Mouse (Mus musculus): ENCODE results near the gene Emc3. TPM values are rescaled to one million over a fixed set of nuclear protein-coding genes. Genes with fewer than 3 reads are reported as not detected.

Emc3 gene
- polyA plus RNA-seq, 1 experiment from 2014 or later, result 91.2 TPM

GRCm38 (mm10) chr6:113471297-113471936, 60.0 kb downstream of the Emc3 start, which contains the start of gene Il17rc:
Il17rc (plus strand) TSS chr6:113471427.
- peaks cover 26% of the 10 kb centered on the region for H3K27me3 ChIP-seq (replicated peaks)
- H3K4me3 ChIP-seq, result no peak within 1 kb of the TSS
- no peak within 1 kb of the TSS for H3K27ac ChIP-seq
- H3K4me1 ChIP-seq, result peaks cover 11% of the 10 kb centered on the region
- peak within 1 kb of the TSS; percentile 20; the same call in 1 of the 2 replicates for H3K4me2 ChIP-seq (replicated peaks)
- no peaks in the 10 kb centered on the region for H3K9me3 ChIP-seq
- H3K36me3 ChIP-seq, result no peaks in the 10 kb centered on the region
- 23% methylated on average over 12 of the region's 12 CpGs for WGBS
- H3K9ac ChIP-seq, result no peak within 1 kb of the TSS
- no peak for ATAC-seq (ENCODE audit: low FRiP score, low read depth)

GRCm38 (mm10) chr6:113469432-113469831, 62.0 kb downstream of the Emc3 start:
- WGBS, result under 1% methylated on average over 31 of the region's 31 CpGs
- no peaks in the 10 kb centered on the region for H3K36me3 ChIP-seq
- peak overlapping the region; percentile 44; the same call in 1 of the 2 replicates for H3K9ac ChIP-seq
- peaks cover 11% of the 10 kb centered on the region for H3K4me1 ChIP-seq
- peaks cover 26% of the 10 kb centered on the region for H3K27me3 ChIP-seq (replicated peaks)
- peak overlapping the region; percentile 66 for H3K4me2 ChIP-seq (replicated peaks)
- H3K4me3 ChIP-seq, result peak overlapping the region; percentile 33
- ATAC-seq (ENCODE audit: low FRiP score, low read depth), result peak; percentile 72
- no peak overlapping the region for H3K27ac ChIP-seq
- no peaks in the 10 kb centered on the region for H3K9me3 ChIP-seq

DNA sequence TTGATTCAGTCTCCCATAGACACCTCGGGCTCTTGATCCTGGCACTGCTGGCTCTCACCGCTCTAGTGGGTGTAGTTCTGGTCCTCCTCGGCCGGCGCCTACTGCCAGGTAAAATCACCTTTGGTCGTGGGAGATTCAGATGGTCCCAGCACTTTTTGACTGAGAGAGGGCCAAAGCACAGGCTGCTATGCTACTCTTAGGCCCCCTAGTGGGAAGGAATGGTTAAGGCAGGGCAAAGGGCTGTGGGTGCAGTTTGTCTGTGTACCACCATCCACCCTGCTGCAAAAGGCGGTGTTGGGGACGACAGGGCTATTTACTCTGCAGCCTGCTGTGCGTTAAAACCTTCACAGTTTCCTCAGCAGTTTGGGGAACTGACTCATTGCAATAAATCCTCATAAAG, 62.4 kb downstream of the Emc3 start:
- H3K4me2 ChIP-seq (replicated peaks), result peak overlapping the region; percentile 66
- ATAC-seq (ENCODE audit: low FRiP score, low read depth), result peak; percentile 74
- H3K36me3 ChIP-seq, result no peaks in the 10 kb centered on the region
- peaks cover 11% of the 10 kb centered on the region for H3K4me1 ChIP-seq
- H3K9me3 ChIP-seq, result no peaks in the 10 kb centered on the region
- H3K27ac ChIP-seq, result no peak overlapping the region
- WGBS, result 7% methylated on average over 9 of the region's 9 CpGs
- H3K27me3 ChIP-seq (replicated peaks), result peaks cover 24% of the 10 kb centered on the region
- no peak overlapping the region for H3K9ac ChIP-seq
- peak overlapping the region; percentile 33 for H3K4me3 ChIP-seq

GRCm38 (mm10) chr6:113468512-113468911, 62.9 kb downstream of the Emc3 start:
- Histone ChIP-seq H3K27ac (no peak overlapping the region), H3K4me2 (replicated peaks) (peak overlapping the region; percentile 66), H3K9me3 (no peaks in the 10 kb centered on the region), H3K4me1 (peaks cover 11% of the 10 kb centered on the region), H3K9ac (no peak overlapping the region), H3K4me3 (no peak overlapping the region), H3K36me3 (no peaks in the 10 kb centered on the region), H3K27me3 (replicated peaks) (peaks cover 24% of the 10 kb centered on the region)
- no peak for ATAC-seq (ENCODE audit: low FRiP score, low read depth)
- WGBS, result 66% methylated on average over 3 of the region's 3 CpGs

DNA sequence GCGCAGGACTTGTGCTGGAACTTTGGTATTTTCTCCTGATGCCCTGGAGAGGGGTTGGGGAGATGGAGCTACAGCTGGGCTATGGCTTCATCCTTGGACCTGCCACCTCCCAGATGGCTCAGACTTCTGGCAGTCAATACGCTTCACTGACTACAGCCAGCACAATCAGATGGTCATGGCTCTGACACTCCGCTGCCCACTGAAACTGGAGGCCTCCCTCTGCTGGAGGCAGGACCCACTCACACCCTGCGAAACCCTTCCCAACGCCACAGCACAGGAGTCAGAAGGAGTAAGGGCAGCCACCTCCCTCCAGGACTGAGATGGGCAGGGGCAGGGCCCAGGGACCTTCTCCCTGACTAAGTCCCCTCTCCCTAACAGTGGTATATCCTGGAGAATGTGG, 65.8 kb downstream of the Emc3 start:
- peaks cover 11% of the 10 kb centered on the region for H3K4me1 ChIP-seq
- no peak overlapping the region for H3K4me3 ChIP-seq
- no peak for ATAC-seq (ENCODE audit: low FRiP score, low read depth)
- no peak overlapping the region for H3K9ac ChIP-seq
- H3K27me3 ChIP-seq (replicated peaks), result peaks cover 13% of the 10 kb centered on the region
- H3K9me3 ChIP-seq, result no peaks in the 10 kb centered on the region
- no peaks in the 10 kb centered on the region for H3K36me3 ChIP-seq
- H3K27ac ChIP-seq, result no peak overlapping the region
- 56% methylated on average over 5 of the region's 5 CpGs for WGBS
- H3K4me2 ChIP-seq (replicated peaks), result no peak overlapping the region

Small RNA genes within 50 kb of the gene (microRNA-seq; reads per million reads assigned to microRNA genes)
- not detected for gene Gm23365

Other genes with a start within 250 kb of the Emc3 start
- 0.55 and 0.56 TPM in 2 replicates for gene Cpne9, start 249.3 kb downstream of the Emc3 start, polyA plus RNA-seq (2016; fragmentation: Nextera tagmentation; extraction: Ambion mirVana)
- gene Brpf1, start 224.5 kb downstream of the Emc3 start, polyA plus RNA-seq (2016; fragmentation: Nextera tagmentation; extraction: Ambion mirVana), result 24.9 and 29.9 TPM in 2 replicates
- 12.6 and 14.3 TPM in 2 replicates for gene Ogg1, start 204.7 kb downstream of the Emc3 start, polyA plus RNA-seq (2016; fragmentation: Nextera tagmentation; extraction: Ambion mirVana)
- 61.9 and 63.6 TPM in 2 replicates for gene Camk1, start 187.7 kb downstream of the Emc3 start, polyA plus RNA-seq (2016; fragmentation: Nextera tagmentation; extraction: Ambion mirVana)
- gene Tada3, start 153.8 kb downstream of the Emc3 start, polyA plus RNA-seq (2016; fragmentation: Nextera tagmentation; extraction: Ambion mirVana), result 62.4 and 64.4 TPM in 2 replicates
- gene Arpc4, start 153.5 kb downstream of the Emc3 start, polyA plus RNA-seq (2016; fragmentation: Nextera tagmentation; extraction: Ambion mirVana), result 352 and 393 TPM in 2 replicates
- 5.6 and 7.1 TPM in 2 replicates for gene Ttll3, start 142.4 kb downstream of the Emc3 start, polyA plus RNA-seq (2016; fragmentation: Nextera tagmentation; extraction: Ambion mirVana)
- 18.7 and 29.3 TPM in 2 replicates for gene Rpusd3, start 112.3 kb downstream of the Emc3 start, polyA plus RNA-seq (2016; fragmentation: Nextera tagmentation; extraction: Ambion mirVana)
- gene Cidec, start 95.9 kb downstream of the Emc3 start, polyA plus RNA-seq (2016; fragmentation: Nextera tagmentation; extraction: Ambion mirVana), result not detected in 2 replicates
- gene Jagn1, start 89.1 kb downstream of the Emc3 start, polyA plus RNA-seq (2016; fragmentation: Nextera tagmentation; extraction: Ambion mirVana), result 78.0 and 81.3 TPM in 2 replicates
- 0.73 and 1.6 TPM in 2 replicates for gene Il17re, start 73.2 kb downstream of the Emc3 start, polyA plus RNA-seq (2016; fragmentation: Nextera tagmentation; extraction: Ambion mirVana)
- gene Il17rc, start 60.2 kb downstream of the Emc3 start, polyA plus RNA-seq (2016; fragmentation: Nextera tagmentation; extraction: Ambion mirVana), result 2.4 and 3.0 TPM in 2 replicates
- 58.0 and 62.5 TPM in 2 replicates for gene Creld1, start 48.4 kb downstream of the Emc3 start, polyA plus RNA-seq (2016; fragmentation: Nextera tagmentation; extraction: Ambion mirVana)
- gene Prrt3, start 29.7 kb downstream of the Emc3 start, polyA plus RNA-seq (2016; fragmentation: Nextera tagmentation; extraction: Ambion mirVana), result 2.6 TPM in 2 replicates
- 8.3 and 8.4 TPM in 2 replicates for gene Fancd2, start within 50 bp of the Emc3 start, polyA plus RNA-seq (2016; fragmentation: Nextera tagmentation; extraction: Ambion mirVana)
- 0.19 TPM in 1 of 2 replicates, not detected in the other for gene Fancd2os, start 69.1 kb upstream of the Emc3 start, polyA plus RNA-seq (2016; fragmentation: Nextera tagmentation; extraction: Ambion mirVana)
- gene Brk1, start 73.1 kb upstream of the Emc3 start, polyA plus RNA-seq (2016; fragmentation: Nextera tagmentation; extraction: Ambion mirVana), result 206 and 219 TPM in 2 replicates
- gene Vhl, start 92.3 kb upstream of the Emc3 start, polyA plus RNA-seq (2016; fragmentation: Nextera tagmentation; extraction: Ambion mirVana), result 64.8 and 65.3 TPM in 2 replicates
- 3.1 and 4.1 TPM in 2 replicates for gene Irak2, start 106.8 kb upstream of the Emc3 start, polyA plus RNA-seq (2016; fragmentation: Nextera tagmentation; extraction: Ambion mirVana)
- 0.66 and 1.1 TPM in 2 replicates for gene Tatdn2, start 165.4 kb upstream of the Emc3 start, polyA plus RNA-seq (2016; fragmentation: Nextera tagmentation; extraction: Ambion mirVana)
- gene Ghrl, start 188.2 kb upstream of the Emc3 start, polyA plus RNA-seq (2016; fragmentation: Nextera tagmentation; extraction: Ambion mirVana), result 0.57 TPM in 1 of 2 replicates, not detected in the other
- 244 and 251 TPM in 2 replicates for gene Sec13, start 209.1 kb upstream of the Emc3 start, polyA plus RNA-seq (2016; fragmentation: Nextera tagmentation; extraction: Ambion mirVana)

Data from neural tube, embryonic 12.5 days (tissue).